Comparison of ENCODE assay signal across 7 mouse cellular contexts in genomic region chr3:95928658-95929503, GRCm38 (mm10). TPM values are rescaled to one million over a fixed set of nuclear protein-coding genes. Genes with fewer than 3 reads are reported as not detected.
DNase-seq lines count a peak whose midpoint lies in the region; ATAC-seq lines count a peak whose summit lies in the region.

TSS of gene Anp32e (plus strand) at chr3:95929246.

- H3K9me3 ChIP-seq in intestine, embryonic 15.5 days: no peaks in the 10 kb centered on the region
- H3K9me3 ChIP-seq in midbrain, embryonic 10.5 days (replicated peaks): no peaks in the 10 kb centered on the region

- H3K4me2 ChIP-seq in intestine, embryonic 15.5 days (replicated peaks): peak within 1 kb of the TSS; percentile 74

- intact Hi-C loops in left cerebral cortex, postnatal 25 days (cut with DNase I): loop anchor here (1.0 kb wide), 1 partner anchor 47 kb away; the partner anchor contains the start of gene Ciart

- H3K27me3 ChIP-seq in intestine, embryonic 15.5 days (replicated peaks): no peaks in the 10 kb centered on the region
- H3K27me3 ChIP-seq in midbrain, embryonic 10.5 days (ENCODE audit: low read depth, poor library complexity, severe bottlenecking): no peaks in the 10 kb centered on the region

- 0 out of 2 replicates have a peak, but pooled peaks cover 9% of the 10 kb centered on the region for H3K4me1 ChIP-seq in intestine, embryonic 15.5 days (replicated peaks)
- H3K4me1 ChIP-seq in midbrain, embryonic 10.5 days: peaks cover 26% of the 10 kb centered on the region

- H3K27ac ChIP-seq in intestine, embryonic 15.5 days: peak within 1 kb of the TSS; percentile 90
- H3K27ac ChIP-seq in midbrain, embryonic 10.5 days (replicated peaks): peak within 1 kb of the TSS; percentile 99

- under 1% methylated on average over 49 of the region's 49 CpGs for WGBS in intestine, embryonic 15.5 days
- WGBS in midbrain, embryonic 10.5 days: under 1% methylated on average over 49 of the region's 49 CpGs

- peak; percentile 100 for ATAC-seq in intestine, embryonic 15.5 days

- H3K4me3 ChIP-seq in intestine, embryonic 15.5 days (replicated peaks): peak within 1 kb of the TSS; percentile 97
- peak within 1 kb of the TSS; percentile 88 for H3K4me3 ChIP-seq in midbrain, embryonic 10.5 days

- peak within 1 kb of the TSS; percentile 99 for H3K9ac ChIP-seq in intestine, embryonic 15.5 days

- H3K36me3 ChIP-seq in intestine, embryonic 15.5 days: peaks cover 6% of the 10 kb centered on the region
- peaks cover 18% of the 10 kb centered on the region for H3K36me3 ChIP-seq in midbrain, embryonic 10.5 days

- peak; percentile 94 to 96 for DNase-seq in adrenal gland, adult 18-20 months (ENCODE audit: low spot score in 2 of 2)
- DNase-seq in embryo, embryonic 11 days: peak; percentile 99
- DNase-seq in gastrocnemius, postnatal 25 days: peak; percentile 97
- peak; percentile 95 to 99 for DNase-seq in left cerebral cortex, postnatal 25 days (ENCODE audit: low spot score in 2 of 2)
- DNase-seq in midbrain, embryonic 10.5 days (ENCODE audit: low spot score): peak; percentile 96
- DNase-seq in right cerebral cortex, postnatal 4 days: peak; percentile 91

RNA-seq across cellular contexts. Expression of gene Anp32e, which starts in this region (rescaled TPM):
- 100 to 1,000 TPM in 1 of 2 experiments, 10 to 100 TPM in 1; 92.2 to 101 TPM for total RNA-seq in adrenal gland, adult 18-20 months (2021)
- total RNA-seq in gastrocnemius, postnatal 25 days (2021): 10 to 100 TPM; 67.4 to 69.1 TPM
- polyA plus RNA-seq in intestine, embryonic 15.5 days (2015; fragmentation: Nextera tagmentation; extraction: Ambion mirVana): 149 and 178 TPM in 2 replicates
- 100 to 1,000 TPM in 1 of 2 experiments, 10 to 100 TPM in 1; 95.1 to 109 TPM for total RNA-seq in left cerebral cortex, postnatal 25 days (2021)
- polyA plus RNA-seq in midbrain, embryonic 10.5 days (2016; fragmentation: Nextera tagmentation; extraction: Ambion mirVana): 366 and 378 TPM in 2 replicates

Comparison
In these comparisons a context has a peak if more than half of its experiments do, and no peak if none do; other contexts are left out.
1. Peak in every context shown above with its lines: DNase-seq, ATAC-seq, H3K4me3 ChIP-seq and H3K27ac ChIP-seq.